Mouse (Mus musculus) granulocyte monocyte progenitor cell, adult 5-6 weeks (primary cell): Measurements from ENCODE around the gene Dusp22. TPM values are rescaled to one million over a fixed set of nuclear protein-coding genes. Genes with fewer than 3 reads are reported as not detected.

Experiments used
- ATAC-seq: replicated peaks from 2 replicates; pipeline ENCODE4 v1.8.0; 2016; ENCODE audit warnings: mild to moderate bottlenecking, moderate TSS enrichment, inconsistent platforms; ENCODE audit not compliant: poor library complexity, severe bottlenecking
- total RNA-seq, 2 experiments: library from RNA; stranded (forward) in 1 of 2; stranded (reverse) in 1 of 2; fragments of 200-712, 200-1000 nt in 1 of 2; fragments of >200 nt in 1 of 2; fragmentation: Nextera tagmentation in 1 of 2; gene quantifications; 2 replicates each; pipeline ENCODE4 v1.2.3; 2014 to 2017

Gene Dusp22
- total RNA-seq, 2 experiments from 2014 or later, result 1.6 to 3.7 TPM

GRCm38 (mm10) chr13:30666537-30666936 lies 6.7 kb downstream of the Dusp22 start:
- no peak for ATAC-seq

- ATAC-seq, result no peak
Observed at GRCm38 (mm10) chr13:30668301-30668700, 8.5 kb downstream of the Dusp22 start.

- peak; percentile 89 for ATAC-seq
Observed at GRCm38 (mm10) chr13:30669277-30669676, 9.5 kb downstream of the Dusp22 start.

DNA sequence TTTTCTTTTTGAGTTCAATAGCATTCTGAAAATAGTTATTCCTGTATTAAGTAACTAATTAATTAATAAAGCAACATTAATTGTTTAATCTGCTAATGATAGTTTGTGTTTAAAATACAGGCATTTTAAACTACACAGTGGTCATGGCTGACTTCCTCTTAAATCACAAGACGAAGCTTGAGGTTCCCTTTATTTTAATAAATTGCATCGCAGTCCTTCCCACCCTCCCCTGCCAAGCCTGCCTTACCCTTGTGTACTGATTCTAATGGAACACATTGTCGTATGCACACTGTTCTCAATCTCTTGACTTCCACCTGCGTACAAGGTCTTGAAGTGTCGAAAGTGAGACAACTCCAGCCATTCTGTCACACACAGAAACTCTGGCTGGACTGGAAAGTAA lies 14.1 kb downstream of the Dusp22 start:
- ATAC-seq, result peak; percentile 48

DNA sequence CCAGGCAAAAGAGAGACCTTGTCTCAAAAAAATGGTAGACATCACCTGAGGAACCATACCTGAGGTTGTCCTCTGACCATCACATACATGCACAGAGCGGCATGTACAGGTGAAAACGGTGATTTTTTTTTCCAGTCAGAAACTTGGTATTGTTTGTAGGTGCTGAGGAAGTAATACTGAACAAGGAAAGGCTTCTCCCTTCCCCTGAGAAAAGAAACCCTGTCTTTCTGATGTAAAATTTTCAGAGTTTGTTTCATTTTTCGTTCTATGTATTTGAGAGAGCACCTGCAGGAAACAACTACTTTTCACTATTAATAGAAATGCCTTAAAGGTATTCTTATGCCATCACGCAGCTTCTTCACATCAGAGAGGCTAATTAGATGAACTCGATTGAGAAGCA lies 19.0 kb downstream of the Dusp22 start:
- no peak for ATAC-seq

DNA sequence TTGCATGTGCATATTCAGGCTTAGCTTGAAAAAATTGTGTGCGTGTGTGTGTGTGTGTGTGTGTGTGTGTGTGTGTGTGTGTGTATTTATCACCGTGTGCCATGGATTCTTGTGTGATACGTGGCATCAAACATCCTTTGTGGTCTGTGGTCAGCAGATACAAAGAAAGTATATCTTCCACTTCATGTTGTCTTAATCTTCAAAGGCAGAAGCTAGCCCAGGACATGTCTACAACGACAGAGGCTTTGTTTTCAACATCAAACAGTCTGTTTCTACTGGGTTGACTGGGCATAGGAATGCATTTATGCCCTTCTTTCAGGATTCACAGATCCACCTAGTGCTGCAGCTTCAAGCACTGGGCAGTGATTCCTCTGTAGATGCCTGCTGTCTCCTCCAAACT lies 22.1 kb downstream of the Dusp22 start:
- ATAC-seq, result no peak

DNA sequence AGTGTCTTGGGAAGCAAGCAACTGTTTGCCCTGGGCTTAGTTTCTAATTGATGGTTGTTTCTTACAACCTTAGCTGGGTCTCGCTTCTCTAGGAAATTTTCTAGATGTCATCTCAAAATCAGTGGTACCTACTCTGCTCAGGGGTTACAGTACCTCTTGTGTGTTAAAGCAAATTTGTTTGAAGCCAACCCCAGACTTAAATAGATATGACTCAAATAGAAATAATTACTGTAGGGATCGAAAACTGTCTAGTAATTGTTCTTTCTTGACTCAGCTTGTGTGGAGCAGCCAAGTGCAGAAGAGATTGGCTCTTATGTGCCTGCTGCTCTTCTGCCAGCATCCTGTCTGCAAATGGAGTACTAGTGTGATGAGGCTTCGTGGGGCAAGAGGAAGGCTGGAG lies 22.5 kb downstream of the Dusp22 start:
- ATAC-seq, result no peak

- 0 out of 2 replicates have a peak, but pooled peaks have one; percentile 3 for ATAC-seq
Observed at GRCm38 (mm10) chr13:30684614-30685122, 24.9 kb downstream of the Dusp22 start.

- peak; percentile 20; the same call in 1 of the 2 replicates for ATAC-seq
Observed at GRCm38 (mm10) chr13:30685957-30686356, 26.2 kb downstream of the Dusp22 start.

DNA sequence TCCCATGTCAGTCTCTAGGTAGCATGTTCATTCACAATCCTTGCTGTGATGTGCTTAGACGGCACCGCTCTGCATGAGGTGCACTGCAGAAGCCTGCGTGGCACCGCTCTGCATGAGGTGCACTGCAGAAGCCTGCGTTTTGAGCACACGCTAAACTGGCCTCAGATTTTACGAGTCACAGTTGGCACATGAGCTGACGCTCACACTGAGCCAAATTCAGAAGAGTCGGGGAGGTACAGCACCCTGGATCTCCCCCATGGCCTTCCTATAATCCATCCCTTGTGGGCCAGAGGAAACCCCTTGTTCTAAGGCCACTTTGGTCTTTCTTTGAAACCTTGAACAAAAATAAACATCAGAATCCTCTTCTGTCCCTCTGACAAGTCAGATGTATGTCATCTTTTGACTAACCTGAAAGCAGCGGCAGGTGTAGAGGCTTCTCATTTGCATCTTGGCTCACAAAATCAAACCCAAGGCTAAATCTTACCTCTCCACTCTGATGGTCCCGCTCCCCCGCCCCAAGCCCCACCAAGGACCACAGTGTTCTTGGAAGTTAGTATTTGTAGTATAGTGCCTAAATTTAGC lies 28.3 kb downstream of the Dusp22 start:
- ATAC-seq, result no peak

GRCm38 (mm10) chr13:30689475-30689874 lies 29.7 kb downstream of the Dusp22 start:
- no peak for ATAC-seq

DNA sequence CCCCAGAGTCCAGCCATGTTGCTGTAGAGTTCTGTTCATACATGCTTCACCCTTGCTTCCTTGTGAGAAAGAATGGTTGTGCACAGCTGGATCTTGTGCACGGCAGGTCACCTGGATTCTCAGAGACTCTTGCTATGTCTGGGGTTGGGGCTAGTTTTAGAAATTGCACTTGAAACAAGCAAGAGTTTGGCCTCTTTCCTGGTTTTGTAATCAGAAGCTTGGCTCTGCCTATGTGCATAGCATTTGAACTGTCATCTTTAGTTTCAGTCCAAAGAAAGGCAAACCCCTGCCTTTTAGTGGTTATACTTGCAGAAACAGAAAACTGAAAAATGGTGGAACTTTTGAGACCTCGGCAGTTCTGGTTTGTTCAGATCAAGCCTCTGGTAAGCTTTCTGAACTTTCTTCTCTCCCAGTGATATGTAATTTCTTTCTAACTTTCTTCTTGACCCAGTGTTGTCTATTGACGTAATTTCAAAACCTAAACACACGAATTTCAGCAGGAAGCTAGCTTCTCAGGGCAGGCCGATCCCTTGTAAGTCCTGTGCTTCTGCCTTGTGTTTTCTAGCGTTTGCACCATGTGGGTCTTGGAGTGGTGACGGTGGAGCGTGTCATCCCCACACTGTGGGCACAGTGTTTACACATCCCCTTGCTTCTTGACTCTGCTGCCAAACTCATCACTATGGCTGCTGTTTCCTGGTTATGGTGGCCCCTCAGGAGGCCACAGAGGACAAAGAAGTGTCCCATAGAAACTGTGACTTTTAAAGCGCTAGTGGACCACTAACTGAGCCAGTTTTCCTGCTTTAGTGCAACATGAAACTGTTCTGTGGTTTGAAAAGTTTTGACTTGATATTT lies 31.9 kb downstream of the Dusp22 start:
- no peak for ATAC-seq

DNA sequence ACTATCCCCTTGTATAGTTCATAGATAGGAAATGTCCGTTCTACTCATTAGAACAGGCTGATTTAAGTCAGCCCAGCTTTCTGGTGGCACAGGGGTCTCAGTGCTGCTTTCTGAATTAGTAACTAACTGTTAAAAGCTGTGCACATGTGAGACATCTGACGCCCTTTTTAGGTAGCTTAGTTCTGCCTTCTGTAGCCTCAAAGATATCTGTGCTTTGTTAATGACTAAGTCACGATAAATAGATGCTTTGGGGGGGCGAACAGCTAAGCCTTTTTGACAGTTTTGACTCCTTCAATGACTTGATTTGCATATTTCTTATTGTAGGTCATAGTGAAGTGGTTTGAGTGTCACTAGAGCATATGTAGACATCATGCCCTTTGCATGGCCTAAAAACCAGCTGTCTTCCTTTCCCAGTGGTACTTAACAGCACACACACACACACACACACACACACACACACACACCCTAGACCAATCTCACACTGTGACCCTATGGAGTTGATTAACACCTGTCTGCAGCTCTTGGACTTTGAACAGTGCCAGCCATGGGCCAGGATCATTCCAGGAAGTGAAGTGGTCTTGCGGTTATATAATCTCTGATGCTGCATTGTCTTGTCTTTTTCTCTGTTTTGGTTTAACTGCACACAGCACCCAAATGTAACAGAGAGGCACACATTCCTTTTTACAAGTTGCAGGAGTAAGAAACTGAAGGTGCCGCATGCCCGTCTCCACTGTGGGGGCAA lies 33.0 kb downstream of the Dusp22 start:
- ATAC-seq, result no peak

- ATAC-seq, result peak; percentile 13; the same call in 1 of the 2 replicates
Observed at GRCm38 (mm10) chr13:30695232-30695631, 35.4 kb downstream of the Dusp22 start.

DNA sequence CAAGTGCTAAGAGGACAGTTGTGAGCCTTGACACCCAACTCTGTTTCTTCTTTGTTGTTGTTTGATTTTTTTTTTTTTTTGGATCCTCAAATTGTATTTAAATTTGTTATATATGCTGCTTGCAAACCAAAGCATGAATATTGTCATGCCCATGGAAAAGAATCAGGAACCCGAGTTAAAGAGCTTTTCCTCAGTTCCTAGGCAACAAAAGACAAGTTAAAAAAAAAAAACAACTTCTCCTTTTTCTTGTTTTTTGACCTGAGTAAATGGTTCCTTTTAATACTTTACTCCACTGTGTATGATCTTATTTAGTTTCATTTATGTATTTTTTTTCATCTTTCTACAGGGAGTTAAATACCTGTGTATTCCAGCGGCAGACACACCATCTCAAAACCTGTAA lies 36.1 kb downstream of the Dusp22 start:
- peak; percentile 60 for ATAC-seq

GRCm38 (mm10) chr13:30697880-30698279 lies 38.1 kb downstream of the Dusp22 start:
- ATAC-seq, result peak; percentile 55

DNA sequence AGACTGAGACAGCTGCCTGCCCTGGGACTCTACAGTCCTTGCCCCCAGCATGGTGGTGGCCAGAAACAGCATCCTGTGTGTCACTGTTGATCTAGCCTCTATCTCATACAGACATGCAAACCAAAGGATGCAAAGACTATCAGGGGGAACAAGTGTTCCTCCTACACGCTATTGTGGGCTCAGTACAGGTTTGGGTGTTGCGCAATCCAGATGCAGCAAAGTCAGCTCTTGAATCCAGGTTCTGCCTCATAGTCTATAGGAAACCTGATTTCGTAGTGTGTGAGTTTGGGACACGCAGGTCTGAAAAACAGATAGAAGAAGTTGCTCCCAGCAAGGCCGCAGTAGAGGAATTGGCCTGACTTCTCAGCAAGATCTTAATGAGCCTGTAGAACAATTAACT lies 42.9 kb downstream of the Dusp22 start:
- peak; percentile 23 for ATAC-seq

- ATAC-seq, result no peak
Observed at GRCm38 (mm10) chr13:30704246-30705095, 44.7 kb downstream of the Dusp22 start.

DNA sequence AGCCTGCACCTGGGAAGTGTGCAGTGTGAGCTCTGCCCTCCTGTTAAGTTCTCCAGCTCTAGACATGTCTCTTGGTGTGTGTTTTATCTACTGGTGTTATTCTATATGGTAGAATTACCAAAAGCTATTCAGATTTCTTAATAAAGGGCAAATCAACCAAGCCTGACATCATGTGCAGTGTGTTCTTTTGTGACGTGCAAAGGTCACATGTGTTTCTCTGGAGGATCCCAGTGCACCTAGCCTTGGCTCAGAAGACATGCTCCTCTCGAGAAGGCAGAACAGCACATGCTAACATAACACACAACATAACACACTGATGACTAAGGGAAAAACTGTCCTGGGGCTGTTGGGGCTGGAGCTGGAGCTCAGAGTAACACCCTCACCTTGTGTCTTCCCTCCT lies 51.3 kb downstream of the Dusp22 start:
- no peak for ATAC-seq

DNA sequence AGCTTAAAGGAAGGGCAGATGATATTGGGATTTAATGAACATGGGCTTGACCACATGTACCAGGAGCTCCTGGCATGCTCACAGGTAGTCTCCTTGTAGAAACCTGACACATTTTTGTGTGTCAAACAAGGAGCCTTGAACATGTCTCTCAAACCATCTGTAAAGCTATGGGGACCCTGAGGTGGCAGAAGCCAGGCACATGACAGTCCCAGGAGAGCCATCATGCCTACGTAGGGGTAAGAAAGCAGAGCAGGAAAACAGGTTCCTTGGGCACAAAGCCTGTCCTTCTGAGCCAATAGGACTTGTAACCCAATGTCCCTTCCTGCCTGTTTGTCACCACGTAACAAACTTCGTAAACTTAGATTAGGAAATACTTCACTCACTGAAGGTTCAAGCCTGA lies 51.9 kb downstream of the Dusp22 start:
- ATAC-seq, result no peak
